Mouse (Mus musculus) mature B cell (primary cell): ENCODE measurements around the gene Capn5.
"Not testable (repeated sequence)": the region's sequence is repeated elsewhere in the genome, so short reads cannot be mapped to it uniquely, and the experiment has no call there.

Experiments
- in situ Hi-C: fragments of 300-500 bp; cut with MboI; formaldehyde crosslinking; loops from 2 replicates; pipeline ENCODE4 v1.14.3; 2019

Gene Capn5

GRCm38 (mm10) chr7:98177929-98178559 is at the start of gene Capn5:
Gene Capn5 (minus strand): TSS chr7:98178274.
- in situ Hi-C loops, result no loop called here

- in situ Hi-C loops, result no loop called here
These were observed 45.7 kb upstream of the Capn5 start for GRCm38 (mm10) chr7:98223796-98224195.

- in situ Hi-C loops, result no loop called here
These were observed 38.6 kb upstream of the Capn5 start for GRCm38 (mm10) chr7:98216713-98217112.

- in situ Hi-C loops, result no loop called here
These were observed 24.9 kb upstream of the Capn5 start for GRCm38 (mm10) chr7:98202946-98203345.

GRCm38 (mm10) chr7:98201493-98202028 is 23.5 kb upstream of the Capn5 start:
- in situ Hi-C loops, result no loop called here

- in situ Hi-C loops, result no loop called here
These were observed 22.3 kb upstream of the Capn5 start for GRCm38 (mm10) chr7:98200396-98200795.

GRCm38 (mm10) chr7:98199381-98199780 is 21.3 kb upstream of the Capn5 start, which contains the start of gene B3gnt6:
Gene B3gnt6 (minus strand): TSS chr7:98199481.
- in situ Hi-C loops, result loop anchor here (10.0 kb wide), 1 partner anchor 65 kb away; no protein-coding TSS in a partner anchor

- in situ Hi-C loops, result loop anchor here (10.0 kb wide), 1 partner anchor 60 kb away; no protein-coding TSS in a partner anchor
These were observed 17.2 kb upstream of the Capn5 start for GRCm38 (mm10) chr7:98195151-98195801.

GRCm38 (mm10) chr7:98194026-98194792 is 16.1 kb upstream of the Capn5 start:
- in situ Hi-C loops, result loop anchor here (10.0 kb wide), 1 partner anchor 59 kb away; no protein-coding TSS in a partner anchor

GRCm38 (mm10) chr7:98193515-98194025 is 15.5 kb upstream of the Capn5 start:
- in situ Hi-C loops, result loop anchor here (10.0 kb wide), 1 partner anchor 59 kb away; no protein-coding TSS in a partner anchor

- in situ Hi-C loops, result loop anchor here (10.0 kb wide), 1 partner anchor 57 kb away; no protein-coding TSS in a partner anchor
These were observed 13.6 kb upstream of the Capn5 start for GRCm38 (mm10) chr7:98191571-98192250.

- in situ Hi-C loops, result loop anchor here (10.0 kb wide), 1 partner anchor 56 kb away; no protein-coding TSS in a partner anchor
These were observed 12.5 kb upstream of the Capn5 start for GRCm38 (mm10) chr7:98190578-98190977.

- in situ Hi-C loops, result loop anchor here (10.0 kb wide), 1 partner anchor 55 kb away; no protein-coding TSS in a partner anchor
These were observed 11.7 kb upstream of the Capn5 start for GRCm38 (mm10) chr7:98189745-98190144.

GRCm38 (mm10) chr7:98188680-98189079 is 10.6 kb upstream of the Capn5 start:
- in situ Hi-C loops, result no loop called here

- in situ Hi-C loops, result no loop called here
These were observed 10.2 kb upstream of the Capn5 start for GRCm38 (mm10) chr7:98188238-98188637.

GRCm38 (mm10) chr7:98187332-98187731 is 9.3 kb upstream of the Capn5 start:
- in situ Hi-C loops, result not testable (repeated sequence)

- in situ Hi-C loops, result no loop called here
These were observed 8.6 kb upstream of the Capn5 start for GRCm38 (mm10) chr7:98186637-98187036.

GRCm38 (mm10) chr7:98185326-98185725 is 7.3 kb upstream of the Capn5 start:
- in situ Hi-C loops, result no loop called here

- in situ Hi-C loops, result no loop called here
These were observed 622 bp upstream of the Capn5 start for GRCm38 (mm10) chr7:98178560-98179231.

- in situ Hi-C loops, result no loop called here
These were observed 527 bp downstream of the Capn5 start for GRCm38 (mm10) chr7:98177566-98177928.

GRCm38 (mm10) chr7:98177071-98177485 is 996 bp downstream of the Capn5 start:
- in situ Hi-C loops, result no loop called here
